Mouse (Mus musculus) spleen, adult 2 months (tissue): ENCODE results near the gene Anp32b.

Experiments
- CTCF ChIP-seq: fragments of 200-500 bp; IDR thresholded peaks from 2 replicates; pipeline ENCODE4 v1.5.1; 2011; ENCODE audit warnings: mild to moderate bottlenecking, inconsistent platforms; ENCODE audit not compliant: insufficient read depth, insufficient read length, insufficient replicate concordance; ENCODE audit errors: extremely low read depth
- POLR2A ChIP-seq: fragments of 200-500 bp; IDR thresholded peaks from 2 replicates; pipeline ENCODE4 v1.6.1; 2011; ENCODE audit warnings: low read depth, low read length, inconsistent platforms

GRCm38 (mm10) chr4:46465740-46466139 lies 15.0 kb downstream of the Anp32b start:
- TF ChIP-seq POLR2A: no peak
- no peak for TF ChIP-seq CTCF
